Mouse (Mus musculus) stomach, embryonic 16.5 days (tissue): ENCODE data around the gene Iqcf5. TPM values are rescaled to one million over a fixed set of nuclear protein-coding genes. Genes with fewer than 3 reads are reported as not detected.

Experiments used
- ATAC-seq: fragments of 200-750 bp; cut with Nextera tagmentation; 2 replicates; pipeline ENCODE4 v1.8.0; 2017; ENCODE audit warnings: moderate number of reproducible peaks, moderate TSS enrichment; ENCODE audit not compliant: insufficient read depth, low FRiP score
- H3K27ac ChIP-seq: fragments of 300-500 bp; sonication (generic); 2 replicates; pipeline ENCODE4 v1.5.1; 2014; ENCODE audit warnings: low read length
- H3K27me3 ChIP-seq: fragments of 300-500 bp; sonication (generic); 2 replicates; pipeline ENCODE4 v1.6.1; 2014; ENCODE audit warnings: low read length, control low read depth, mixed read lengths; ENCODE audit not compliant: control insufficient read depth, insufficient read depth
- H3K36me3 ChIP-seq: fragments of 300-500 bp; sonication (generic); 2 replicates; pipeline ENCODE4 v1.6.1; 2014; ENCODE audit warnings: low read length; ENCODE audit not compliant: control insufficient read depth, insufficient read depth
- H3K4me1 ChIP-seq: fragments of 300-500 bp; sonication (generic); 2 replicates; pipeline ENCODE4 v1.6.1; 2014; ENCODE audit warnings: low read length, control low read depth, mixed read lengths; ENCODE audit not compliant: control insufficient read depth, insufficient read depth
- H3K4me2 ChIP-seq: fragments of 300-500 bp; sonication (generic); 2 replicates; pipeline ENCODE4 v1.6.1; 2014; ENCODE audit warnings: low read depth, low read length, mixed read lengths
- H3K4me3 ChIP-seq: fragments of 300-500 bp; sonication (generic); replicated peaks from 2 replicates; pipeline ENCODE4 v1.5.1; 2014; ENCODE audit warnings: mild to moderate bottlenecking, low read length
- H3K9ac ChIP-seq: fragments of 300-500 bp; sonication (generic); 2 replicates; pipeline ENCODE4 v1.6.1; 2014; ENCODE audit warnings: low read length
- H3K9me3 ChIP-seq: fragments of 300-500 bp; sonication (generic); replicated peaks from 2 replicates; pipeline ENCODE4 v1.6.1; 2016; ENCODE audit warnings: low read length, control low read depth; ENCODE audit not compliant: control insufficient read depth
- WGBS: fragments of 180-500 bp; shearing (Covaris S2); extraction: QIAGEN DNeasy Blood & Tissue Kit; methylation state at CpG from one replicate; pipeline ENCODE4 v1.1.7; 2014; 5-methylcytosine and 5-hydroxymethylcytosine counted together
- polyA plus RNA-seq: library from polyadenylated mRNA; unstranded; fragments of >200 nt; fragmentation: Nextera tagmentation; extraction: Ambion mirVana; gene quantifications from 2 replicates; pipeline ENCODE4 v1.2.1, GENCODE M21; 2015

The Iqcf5 gene
- not detected in 2 replicates for polyA plus RNA-seq

- no peak within 1 kb of the TSS for H3K9ac ChIP-seq
- no peak within 1 kb of the TSS for H3K4me2 ChIP-seq
- no peaks in the 10 kb centered on the region for H3K4me1 ChIP-seq
- H3K36me3 ChIP-seq, result no peaks in the 10 kb centered on the region
- H3K9me3 ChIP-seq, result no peaks in the 10 kb centered on the region
- 91% methylated on average over 4 of the region's 4 CpGs for WGBS
- no peak within 1 kb of the TSS for H3K27ac ChIP-seq
- no peaks in the 10 kb centered on the region for H3K27me3 ChIP-seq
- no peak for ATAC-seq
- no peak within 1 kb of the TSS for H3K4me3 ChIP-seq
These were observed at the start of gene Iqcf5 for GRCm38 (mm10) chr9:106514273-106514672. Iqcf5 (plus strand) TSS chr9:106514573.

- Histone ChIP-seq H3K4me2 (peak overlapping the region; percentile 99), H3K27me3 (no peaks in the 10 kb centered on the region; the same call in 1 of the 2 replicates), H3K4me3 (peak overlapping the region; percentile 56), H3K36me3 (peaks cover 14% of the 10 kb centered on the region), H3K27ac (no peak overlapping the region), H3K9ac (peak overlapping the region; percentile 81), H3K9me3 (no peaks in the 10 kb centered on the region), H3K4me1 (peaks cover 7% of the 10 kb centered on the region; the same call in 1 of the 2 replicates)
- ATAC-seq, result peak; percentile 70
- WGBS, result 3% methylated on average over 99 of the region's 99 CpGs
These were observed 49.4 kb upstream of the Iqcf5 start for GRCm38 (mm10) chr9:106464751-106465541.

- H3K4me1 ChIP-seq, result peaks cover 7% of the 10 kb centered on the region; the same call in 1 of the 2 replicates
- no peaks in the 10 kb centered on the region; the same call in 1 of the 2 replicates for H3K27me3 ChIP-seq
- peak within 1 kb of the TSS; percentile 99 for H3K4me2 ChIP-seq
- H3K9me3 ChIP-seq, result no peaks in the 10 kb centered on the region
- WGBS, result 34% methylated on average over 26 of the region's 26 CpGs
- ATAC-seq, result no peak
- H3K4me3 ChIP-seq, result peak within 1 kb of the TSS; percentile 56
- H3K9ac ChIP-seq, result peak within 1 kb of the TSS; percentile 81
- H3K36me3 ChIP-seq, result peaks cover 12% of the 10 kb centered on the region
- H3K27ac ChIP-seq, result no peak within 1 kb of the TSS
These were observed 48.7 kb upstream of the Iqcf5 start, which contains the start of gene Gpr62 for GRCm38 (mm10) chr9:106465571-106466200. Gpr62 (minus strand) TSS chr9:106465938.

GRCm38 (mm10) chr9:106466721-106467120, 47.7 kb upstream of the Iqcf5 start:
- Histone ChIP-seq H3K27me3 (no peaks in the 10 kb centered on the region; the same call in 1 of the 2 replicates), H3K4me1 (peaks cover 8% of the 10 kb centered on the region), H3K9me3 (no peaks in the 10 kb centered on the region), H3K4me2 (no peak overlapping the region), H3K36me3 (peaks cover 6% of the 10 kb centered on the region; the same call in 1 of the 2 replicates), H3K9ac (no peak overlapping the region), H3K27ac (no peak overlapping the region), H3K4me3 (no peak overlapping the region)
- WGBS, result 76% methylated on average over 6 of the region's 6 CpGs
- ATAC-seq, result no peak

GRCm38 (mm10) chr9:106467746-106468145, 46.6 kb upstream of the Iqcf5 start:
- WGBS, result 89% methylated on average over 7 of the region's 7 CpGs
- no peaks in the 10 kb centered on the region for H3K36me3 ChIP-seq
- ATAC-seq, result no peak

GRCm38 (mm10) chr9:106469317-106469716, 45.1 kb upstream of the Iqcf5 start:
- no peaks in the 10 kb centered on the region for H3K36me3 ChIP-seq
- H3K4me2 ChIP-seq, result no peak overlapping the region
- no peak for ATAC-seq

More at GRCm38 (mm10) chr9:106467746-106468145, 46.6 kb upstream of the Iqcf5 start:
- no peaks in the 10 kb centered on the region for H3K9me3 ChIP-seq
- H3K4me3 ChIP-seq, result no peak overlapping the region
- peaks cover 11% of the 10 kb centered on the region for H3K4me1 ChIP-seq
- H3K27me3 ChIP-seq, result no peaks in the 10 kb centered on the region; the same call in 1 of the 2 replicates
- no peak overlapping the region for H3K27ac ChIP-seq
- no peak overlapping the region for H3K4me2 ChIP-seq
- no peak overlapping the region for H3K9ac ChIP-seq

GRCm38 (mm10) chr9:106469776-106470175, 44.6 kb upstream of the Iqcf5 start:
- 68% methylated on average over 9 of the region's 9 CpGs for WGBS
- no peak overlapping the region for H3K4me3 ChIP-seq

More at GRCm38 (mm10) chr9:106469317-106469716, 45.1 kb upstream of the Iqcf5 start:
- WGBS, result 63% methylated on average over 6 of the region's 6 CpGs
- H3K9me3 ChIP-seq, result no peaks in the 10 kb centered on the region
- H3K4me1 ChIP-seq, result peaks cover 16% of the 10 kb centered on the region
- no peak overlapping the region for H3K4me3 ChIP-seq
- H3K9ac ChIP-seq, result peak overlapping the region; percentile 21; the same call in 1 of the 2 replicates
- H3K27ac ChIP-seq, result no peak overlapping the region
- H3K27me3 ChIP-seq, result no peaks in the 10 kb centered on the region; the same call in 1 of the 2 replicates

GRCm38 (mm10) chr9:106470991-106471750, 43.2 kb upstream of the Iqcf5 start:
- peaks cover 27% of the 10 kb centered on the region for H3K4me1 ChIP-seq
- no peaks in the 10 kb centered on the region for H3K9me3 ChIP-seq
- 65% methylated on average over 14 of the region's 14 CpGs for WGBS
- H3K27ac ChIP-seq, result no peak overlapping the region; the same call in 1 of the 2 replicates
- H3K27me3 ChIP-seq, result no peaks in the 10 kb centered on the region
- ATAC-seq, result no peak
- no peaks in the 10 kb centered on the region for H3K36me3 ChIP-seq
- 0 out of 2 replicates have a peak overlapping the region, but pooled peaks have one; percentile 17 for H3K4me3 ChIP-seq
- peak overlapping the region; percentile 51; the same call in 1 of the 2 replicates for H3K9ac ChIP-seq
- H3K4me2 ChIP-seq, result peak overlapping the region; percentile 42; the same call in 1 of the 2 replicates

More at GRCm38 (mm10) chr9:106469776-106470175, 44.6 kb upstream of the Iqcf5 start:
- peaks cover 16% of the 10 kb centered on the region for H3K4me1 ChIP-seq
- H3K4me2 ChIP-seq, result no peak overlapping the region
- H3K9me3 ChIP-seq, result no peaks in the 10 kb centered on the region
- H3K27me3 ChIP-seq, result no peaks in the 10 kb centered on the region; the same call in 1 of the 2 replicates
- no peaks in the 10 kb centered on the region for H3K36me3 ChIP-seq
- peak overlapping the region; percentile 21; the same call in 1 of the 2 replicates for H3K9ac ChIP-seq
- peak overlapping the region; percentile 48 for H3K27ac ChIP-seq
- no peak for ATAC-seq
